Mouse (Mus musculus) MEL (cell line): Measurements from ENCODE around the gene Zfp335. TPM values are rescaled to one million over a fixed set of nuclear protein-coding genes. Genes with fewer than 3 reads are reported as not detected.

Source experiments
- DNase-seq: peaks from one replicate; pipeline ENCODE4 v3.0.0; 2011; ENCODE audit warnings: low read depth, low spot score
- H3K27ac ChIP-seq: 2 replicates; pipeline ENCODE4 v1.5.1; 2012; ENCODE audit warnings: low read depth, mild to moderate bottlenecking, control low read depth, low read length, moderate library complexity; ENCODE audit not compliant: control insufficient read depth
- H3K27me3 ChIP-seq, 2 experiments: fragments of 150-350 bp in 1 of 2; sonication (generic) in 1 of 2; 2 replicates each; pipeline ENCODE4 v1.6.1; 2012; ENCODE audit warnings: low read length in 2 of 2, mild to moderate bottlenecking in 2 of 2, improper control_type of control experiment in 1 of 2, moderate library complexity in 1 of 2; ENCODE audit not compliant: insufficient read depth in 2 of 2, control insufficient read depth in 1 of 2
- H3K36me3 ChIP-seq, 2 experiments: 2 replicates each; pipeline ENCODE4 v1.6.1; 2012 to 2014; ENCODE audit warnings: low read length in 2 of 2, improper control_type of control experiment in 1 of 2, inconsistent platforms in 1 of 2, mild to moderate bottlenecking in 1 of 2; ENCODE audit not compliant: insufficient read depth in 2 of 2, control insufficient read depth in 1 of 2
- H3K4me1 ChIP-seq, 2 experiments: fragments of 150-350 bp in 1 of 2; sonication (generic) in 1 of 2; 2 replicates each; pipeline ENCODE4 v1.6.1; 2012; ENCODE audit warnings: low read length in 2 of 2, improper control_type of control experiment in 1 of 2, mild to moderate bottlenecking in 1 of 2; ENCODE audit not compliant: insufficient read depth in 2 of 2, control insufficient read depth in 1 of 2
- H3K4me3 ChIP-seq, 2 experiments: fragments of 150-350 bp in 1 of 2; sonication (generic) in 1 of 2; 2 replicates each; pipeline ENCODE4 v1.5.1; 2012; ENCODE audit warnings: low read depth in 2 of 2, low read length in 2 of 2, mild to moderate bottlenecking in 2 of 2, moderate library complexity in 2 of 2, control low read depth in 1 of 2, improper control_type of control experiment in 1 of 2; ENCODE audit not compliant: control insufficient read depth in 1 of 2, insufficient read depth in 1 of 2
- H3K79me2 ChIP-seq: 2 replicates; pipeline ENCODE4 v1.6.1; 2012; ENCODE audit warnings: mild to moderate bottlenecking, low read length, moderate library complexity; ENCODE audit not compliant: control insufficient read depth, poor library complexity, insufficient read depth
- H3K9ac ChIP-seq: 2 replicates; pipeline ENCODE4 v1.6.1; 2012; ENCODE audit warnings: low read depth, mild to moderate bottlenecking, control low read depth, low read length, moderate library complexity; ENCODE audit not compliant: control insufficient read depth, poor library complexity, severe bottlenecking
- H3K9me3 ChIP-seq: fragments of 150-350 bp; sonication (generic); replicated peaks from 2 replicates; pipeline ENCODE4 v1.6.1; 2012; ENCODE audit warnings: mild to moderate bottlenecking, low read length, improper control_type of control experiment, moderate library complexity; ENCODE audit not compliant: insufficient read depth
- BHLHE40 ChIP-seq: IDR thresholded peaks from 2 replicates; pipeline ENCODE4 v1.6.1; 2012; ENCODE audit warnings: low read depth, mild to moderate bottlenecking, inconsistent platforms, low read length, improper control_type of control experiment, borderline replicate concordance
- CHD1 ChIP-seq: IDR thresholded peaks from 2 replicates; pipeline ENCODE4 v1.6.1; 2012; ENCODE audit warnings: low read depth, mild to moderate bottlenecking, inconsistent platforms, low read length, improper control_type of control experiment
- CHD2 ChIP-seq: IDR thresholded peaks from 2 replicates; pipeline ENCODE4 v1.6.1; 2011; ENCODE audit warnings: low read length, improper control_type of control experiment
- ELF1 ChIP-seq: IDR thresholded peaks from 2 replicates; pipeline ENCODE4 v1.6.1; 2014; ENCODE audit warnings: low read depth, mild to moderate bottlenecking, inconsistent platforms, low read length, improper control_type of control experiment, moderate library complexity
- EP300 ChIP-seq, 2 experiments: IDR thresholded peaks; 2 replicates each; pipeline ENCODE4 v1.6.1; 2011; ENCODE audit warnings: improper control_type of control experiment in 2 of 2, low read length in 2 of 2, low read depth in 1 of 2, mild to moderate bottlenecking in 1 of 2
- HCFC1 ChIP-seq: IDR thresholded peaks from 2 replicates; pipeline ENCODE4 v1.6.1; 2012; ENCODE audit warnings: low read depth, mild to moderate bottlenecking, inconsistent platforms, low read length, improper control_type of control experiment, moderate library complexity
- KAT2A ChIP-seq: conservative IDR thresholded peaks from 2 replicates; pipeline ENCODE4 v1.6.1; 2012; ENCODE audit warnings: low read depth, low read length, improper control_type of control experiment, inconsistent platforms
- MAFK ChIP-seq: IDR thresholded peaks from 2 replicates; pipeline ENCODE4 v1.6.1; 2011; ENCODE audit warnings: low read depth, mild to moderate bottlenecking, low read length, improper control_type of control experiment, borderline replicate concordance
- MAZ ChIP-seq: IDR thresholded peaks from 2 replicates; pipeline ENCODE4 v1.6.1; 2012; ENCODE audit warnings: low read depth, mild to moderate bottlenecking, inconsistent platforms, low read length, improper control_type of control experiment
- MEF2A ChIP-seq: IDR thresholded peaks from 2 replicates; pipeline ENCODE4 v1.6.1; 2014; ENCODE audit warnings: low read depth, mild to moderate bottlenecking, inconsistent platforms, low read length, improper control_type of control experiment; ENCODE audit not compliant: poor library complexity, insufficient replicate concordance, severe bottlenecking; ENCODE audit errors: extremely low read depth
- MXI1 ChIP-seq: IDR thresholded peaks from 2 replicates; pipeline ENCODE4 v1.6.1; 2011; ENCODE audit warnings: mild to moderate bottlenecking, low read depth, low read length, improper control_type of control experiment
- MYB ChIP-seq: IDR thresholded peaks from 2 replicates; pipeline ENCODE4 v1.6.1; 2011; ENCODE audit warnings: mild to moderate bottlenecking, low read depth, low read length, improper control_type of control experiment
- NELFE ChIP-seq: IDR thresholded peaks from 2 replicates; pipeline ENCODE4 v1.6.1; 2011; ENCODE audit warnings: low read depth, low read length, improper control_type of control experiment
- NRF1 ChIP-seq: IDR thresholded peaks from 2 replicates; pipeline ENCODE4 v1.6.1; 2014; ENCODE audit warnings: low read depth, mild to moderate bottlenecking, inconsistent platforms, low read length, improper control_type of control experiment, moderate library complexity; ENCODE audit not compliant: poor library complexity, insufficient read depth, severe bottlenecking
- POLR2A ChIP-seq, 2 experiments: IDR thresholded peaks; 2 replicates each; pipeline ENCODE4 v1.6.1; 2011 to 2012; ENCODE audit warnings: low read length in 2 of 2, mild to moderate bottlenecking in 2 of 2, control low read depth in 1 of 2, improper control_type of control experiment in 1 of 2, low read depth in 1 of 2, moderate library complexity in 1 of 2; ENCODE audit not compliant: control insufficient read depth in 1 of 2, insufficient read depth in 1 of 2, poor library complexity in 1 of 2
- POLR2AphosphoS2 ChIP-seq: IDR thresholded peaks from 2 replicates; pipeline ENCODE4 v1.6.1; 2011; ENCODE audit warnings: low read length, improper control_type of control experiment
- RAD21 ChIP-seq: IDR thresholded peaks from 2 replicates; pipeline ENCODE4 v1.6.1; 2011; ENCODE audit warnings: mild to moderate bottlenecking, low read depth, low read length, improper control_type of control experiment
- SIN3A ChIP-seq: IDR thresholded peaks from 2 replicates; pipeline ENCODE4 v1.6.1; 2012; ENCODE audit warnings: low read length, improper control_type of control experiment, inconsistent platforms
- TBP ChIP-seq: IDR thresholded peaks from 2 replicates; pipeline ENCODE4 v1.8.0; 2011; ENCODE audit warnings: low read depth, low read length, improper control_type of control experiment
- TCF12 ChIP-seq: IDR thresholded peaks from 2 replicates; pipeline ENCODE4 v1.6.1; 2014; ENCODE audit warnings: low read depth, mild to moderate bottlenecking, inconsistent platforms, low read length, improper control_type of control experiment, moderate library complexity
- UBTF ChIP-seq: IDR thresholded peaks from 2 replicates; pipeline ENCODE4 v1.6.1; 2012; ENCODE audit warnings: low read depth, mild to moderate bottlenecking, inconsistent platforms, low read length, improper control_type of control experiment, moderate library complexity, borderline replicate concordance; ENCODE audit not compliant: insufficient read depth
- USF2 ChIP-seq, 2 experiments: IDR thresholded peaks; 2 replicates each; pipeline ENCODE4 v1.6.1; 2011 to 2012; ENCODE audit warnings: improper control_type of control experiment in 2 of 2, low read length in 2 of 2, borderline replicate concordance in 1 of 2, inconsistent platforms in 1 of 2, low read depth in 1 of 2, mild to moderate bottlenecking in 1 of 2; ENCODE audit not compliant: insufficient read depth in 1 of 2
- ZMIZ1 ChIP-seq: IDR thresholded peaks from 2 replicates; pipeline ENCODE4 v1.6.1; 2012; ENCODE audit warnings: low read depth, mild to moderate bottlenecking, inconsistent platforms, low read length, improper control_type of control experiment, moderate library complexity
- polyA plus RNA-seq, 2 experiments: library from polyadenylated mRNA; stranded (reverse) in 1 of 2; unstranded in 1 of 2; fragments of >175 nt in 1 of 2; fragments of >200 nt in 1 of 2; gene quantifications; 2 replicates each; pipeline versions ENCODE4 v1.2.1 to v1.2.4; 2012; ENCODE audit warnings: low replicate concordance in 2 of 2, low read depth in 1 of 2; ENCODE audit not compliant: insufficient read length in 2 of 2, insufficient read depth in 1 of 2, missing spikeins in 1 of 2
- total RNA-seq: library from RNA; depleted of rRNA; stranded (reverse); fragments of 300-350 nt; gene quantifications from 2 replicates; pipeline ENCODE4 v1.2.3, GENCODE M21; 2012

The Zfp335 gene
- total and polyA plus RNA-seq, 3 experiments, result 12.6 to 24.1 TPM; not detected in 1

DNA sequence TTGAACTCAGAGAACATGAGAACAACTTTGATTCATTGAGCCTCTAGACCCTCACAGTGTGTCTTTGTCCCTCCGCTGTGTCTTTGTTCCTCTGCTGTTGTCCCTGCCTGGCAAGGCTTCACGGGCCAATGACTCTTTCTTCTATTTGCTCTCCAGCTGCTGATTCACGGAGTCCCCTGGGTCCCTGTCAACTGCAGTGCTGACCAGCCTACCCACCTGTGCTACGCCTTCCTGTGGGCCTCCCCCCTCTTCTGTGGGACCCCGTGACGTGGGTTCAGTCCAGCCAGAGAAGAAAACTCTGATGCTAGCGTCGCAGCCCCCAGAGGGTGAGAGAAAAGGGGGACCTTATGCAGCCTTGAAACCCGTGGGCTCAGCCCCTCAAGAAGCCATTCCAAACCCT is 28.9 kb downstream of the Zfp335 start:
- Histone ChIP-seq H3K4me3 (no peak overlapping the region), H3K9ac (no peak overlapping the region), H3K79me2 (peaks cover 25% of the 10 kb centered on the region), H3K36me3 (peaks cover 0 to 9% of the 10 kb centered on the region in 2 experiments), H3K27ac (no peak overlapping the region), H3K27me3 (no peaks in the 10 kb centered on the region), H3K9me3 (no peaks in the 10 kb centered on the region), H3K4me1 (peaks cover 0 to 16% of the 10 kb centered on the region in 2 experiments; a peak in 1 of 4 replicates)
- DNase-seq, result no peak
- TF ChIP-seq MAZ (no peak), EP300 (IDR thresholded peaks at IDR 0.05; ENCODE audit: low read depth in 1 of 2, low read length in 2 of 2) (no peak), USF2 (IDR thresholded peaks at IDR 0.05; ENCODE audit: borderline replicate concordance in 1 of 2, insufficient read depth in 1 of 2, low read depth in 1 of 2, low read length in 2 of 2) (no peak), MAFK (no peak), NELFE (no peak), CHD1 (no peak), KAT2A (no peak), CHD2 (no peak), TBP (no peak), MEF2A (no peak)

DNA sequence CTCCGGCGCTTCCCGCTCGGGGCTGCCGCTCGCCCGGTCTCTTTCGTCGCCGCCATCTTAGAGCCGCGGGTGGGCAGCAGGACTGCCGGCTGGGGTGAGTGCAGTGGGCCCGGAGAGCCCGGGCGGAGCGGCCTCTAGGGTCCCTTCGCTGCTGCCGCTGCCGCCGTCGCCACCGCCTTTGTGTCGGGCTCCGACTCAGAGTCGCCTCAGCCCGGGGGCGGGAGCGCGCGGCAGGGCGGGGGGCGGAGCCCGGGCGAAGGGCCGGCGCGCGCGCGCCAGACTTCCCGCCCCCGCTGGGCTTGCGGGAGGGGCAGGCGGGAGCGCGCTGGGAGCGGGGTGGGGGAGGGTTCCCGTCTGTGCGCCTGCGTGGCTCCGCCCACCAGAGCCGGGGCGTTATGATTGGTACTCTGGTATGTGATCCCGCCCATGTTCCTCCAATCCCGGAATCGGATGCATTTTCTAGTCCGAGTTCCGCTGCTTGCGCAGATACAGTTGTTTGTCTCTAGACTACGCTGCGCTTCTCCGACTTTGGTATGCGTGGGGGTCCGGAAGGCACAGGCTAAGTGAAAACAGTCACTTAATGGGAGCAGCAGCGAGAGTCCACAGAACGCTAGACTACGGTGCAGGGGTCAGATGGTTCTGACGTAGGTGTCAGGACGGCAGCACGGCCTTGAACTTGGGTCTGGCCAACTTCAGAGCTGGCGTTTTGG is 31.8 kb downstream of the Zfp335 start:
- Histone ChIP-seq H3K9ac (peak overlapping the region; percentile 99), H3K4me1 (peaks cover 0 to 20% of the 10 kb centered on the region in 2 experiments; a peak in 3 of 4 replicates), H3K4me3 (peak overlapping the region; percentile 77 to 87), H3K27me3 (no peaks in the 10 kb centered on the region), H3K27ac (peak overlapping the region; percentile 95), H3K36me3 (peaks cover 0 to 10% of the 10 kb centered on the region in 2 experiments; a peak in 2 of 4 replicates), H3K9me3 (no peaks in the 10 kb centered on the region), H3K79me2 (peaks cover 25% of the 10 kb centered on the region)
- peak; percentile 97 for DNase-seq
- TF ChIP-seq TBP (peak; percentile 91), POLR2A (IDR thresholded peaks at IDR 0.05; ENCODE audit: control insufficient read depth in 1 of 2, insufficient read depth in 1 of 2, low read depth in 1 of 2, low read length in 2 of 2, poor library complexity in 1 of 2) (peak; percentile 77 to 91), POLR2AphosphoS2 (peak; percentile 67; the same call in 1 of the 2 replicates), NELFE (peak; percentile 91), BHLHE40 (no peak), NRF1 (peak; percentile 91), ELF1 (peak; percentile 88), MAZ (peak; percentile 98), MXI1 (peak; percentile 8), MYB (no peak), RAD21 (no peak), UBTF (no peak), ZMIZ1 (peak; percentile 73; the same call in 1 of the 2 replicates), HCFC1 (peak; percentile 75), TCF12 (peak; percentile 28; the same call in 1 of the 2 replicates), SIN3A (peak; percentile 86)
